Mouse (Mus musculus) gastrocnemius, adult 18-20 months (tissue): ENCODE measurements at regions not wholly inside any gene's neighbourhood (a gene's known extent, or its start where the extent isn't known, plus 50 kb on each side); places are given as distances from the start of the nearest gene placed in this dataset.

Experiments
- DNase-seq: peaks from one replicate; pipeline ENCODE4 v3.0.0; 2021; ENCODE audit warnings: low spot score

DNA sequence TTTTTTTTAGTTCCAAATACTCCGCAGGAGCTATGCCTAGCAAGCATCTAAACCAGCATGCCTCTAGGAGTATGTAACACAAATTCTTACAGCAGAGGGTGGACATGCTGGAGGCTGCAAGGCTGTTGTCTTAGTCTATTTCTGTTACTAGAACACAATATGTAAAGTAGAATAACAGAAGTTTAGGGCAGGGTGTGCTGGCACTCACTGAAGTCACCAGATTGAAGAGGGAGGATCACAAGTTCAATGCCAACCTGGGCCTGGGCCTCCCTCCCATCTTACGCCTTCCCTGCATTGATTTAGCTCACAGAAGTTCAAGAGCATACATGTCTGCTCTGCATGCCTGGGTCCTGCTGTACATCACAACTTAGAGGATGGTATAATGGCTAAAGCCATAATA lies 280.3 kb upstream of the Fam92a start:
- DNase-seq = no peak

GRCm38 (mm10) chr4:12425507-12425906 lies 253.7 kb upstream of the Fam92a start:
- no peak for DNase-seq

DNA sequence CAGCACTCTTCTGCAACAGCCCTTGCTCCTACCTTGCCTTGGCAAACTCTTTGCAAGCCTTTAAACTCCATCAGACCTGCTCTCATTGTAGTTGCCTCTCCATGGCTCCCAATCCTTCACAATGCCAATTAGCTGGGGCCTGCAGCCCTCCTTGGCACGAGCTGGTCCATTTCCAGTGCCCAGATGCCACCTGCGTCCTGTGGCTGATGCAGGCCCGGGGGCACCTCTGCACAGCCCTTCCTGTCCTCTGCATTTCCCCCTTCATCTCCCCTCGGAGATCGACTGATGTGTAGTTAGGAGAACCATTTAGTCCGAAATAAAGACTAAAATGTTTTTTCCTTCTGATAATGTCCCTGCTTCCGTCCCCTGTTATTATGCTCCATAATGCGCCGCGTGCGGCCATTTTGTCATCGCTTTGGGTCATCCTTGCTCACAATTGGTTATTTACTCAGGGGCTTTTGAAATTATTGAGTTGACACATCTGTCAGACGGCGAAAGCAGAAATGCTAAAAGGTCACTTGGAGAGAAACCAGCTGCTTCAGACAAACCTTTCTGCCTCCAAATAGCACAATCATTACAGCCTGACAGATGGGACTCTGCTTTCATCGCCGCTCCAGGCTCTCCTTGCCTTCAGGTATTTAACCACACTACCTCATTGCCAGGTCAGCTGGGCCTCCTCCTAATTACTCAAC lies 250.0 kb upstream of the Fam92a start:
- no peak for DNase-seq

DNA sequence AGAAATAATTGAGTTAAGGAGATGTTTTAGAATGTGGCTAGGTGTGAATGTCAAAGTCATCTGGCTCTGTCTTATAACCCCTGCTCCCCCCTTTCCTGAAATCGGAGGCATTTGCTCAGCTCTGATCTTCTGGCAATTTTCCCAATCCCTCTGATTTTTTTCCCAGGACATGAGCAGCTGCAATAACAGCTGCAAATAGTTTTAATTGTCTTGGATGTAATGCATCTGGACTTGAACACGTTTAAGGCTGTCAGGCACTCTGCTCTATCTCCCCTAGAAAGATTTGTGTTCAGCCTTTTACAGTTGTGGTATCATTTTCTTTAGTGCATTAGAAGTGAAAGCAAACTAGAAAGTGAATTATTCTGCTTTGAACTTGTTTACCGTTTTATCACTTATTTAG lies 246.3 kb upstream of the Fam92a start:
- DNase-seq = no peak

DNA sequence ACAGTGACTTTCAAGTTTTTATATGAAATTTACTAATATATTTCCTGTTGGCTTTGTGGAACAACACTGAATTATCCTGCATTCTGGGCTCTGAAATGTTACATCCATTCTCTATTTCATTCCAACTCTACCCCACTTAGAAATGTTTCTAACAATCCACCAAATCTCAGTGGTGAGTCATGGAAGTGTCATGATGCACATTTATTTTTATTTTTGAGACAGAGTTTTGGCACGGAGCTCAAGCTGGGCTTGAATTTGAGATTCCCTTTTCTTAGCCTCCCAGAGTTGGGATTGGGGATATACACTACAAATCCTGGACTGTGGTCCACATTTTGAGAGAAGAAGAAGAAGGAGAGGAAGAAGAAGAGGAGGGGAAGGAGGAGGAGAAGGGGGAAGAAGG lies 223.5 kb upstream of the Fam92a start:
- no peak for DNase-seq

GRCm38 (mm10) chr4:12376797-12377570 lies 205.2 kb upstream of the Fam92a start:
- no peak for DNase-seq

- no peak for DNase-seq
Observed at GRCm38 (mm10) chr4:12369551-12369950, 197.7 kb upstream of the Fam92a start.

GRCm38 (mm10) chr4:12356992-12357634 lies 185.3 kb upstream of the Fam92a start:
- no peak for DNase-seq

DNA sequence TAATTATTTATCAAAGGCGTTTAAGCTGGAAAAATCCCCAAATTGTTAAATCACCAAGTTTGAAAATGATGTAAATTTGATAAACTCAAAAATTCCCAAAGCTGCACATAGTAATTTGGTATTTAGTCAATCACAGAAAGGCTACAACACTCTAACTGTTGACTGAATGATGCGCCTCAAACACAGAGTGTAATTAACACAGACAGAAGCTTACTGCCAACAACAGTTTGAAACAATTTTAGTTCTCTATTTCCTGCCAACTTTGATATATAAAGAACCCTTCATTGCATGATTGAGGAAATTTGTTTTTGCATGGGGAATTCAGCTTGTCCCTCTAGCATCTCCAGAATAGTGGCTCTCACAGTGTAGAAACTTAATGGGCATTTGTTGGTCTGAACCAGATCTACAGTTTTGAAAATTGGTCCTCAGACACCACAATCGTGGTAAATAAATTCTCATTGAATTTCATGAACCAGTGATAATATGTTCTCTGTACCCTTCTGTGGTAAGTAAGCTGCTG lies 181.6 kb upstream of the Fam92a start:
- no peak for DNase-seq

- no peak for DNase-seq
Observed at GRCm38 (mm10) chr4:12339236-12339635, 167.4 kb upstream of the Fam92a start.

DNA sequence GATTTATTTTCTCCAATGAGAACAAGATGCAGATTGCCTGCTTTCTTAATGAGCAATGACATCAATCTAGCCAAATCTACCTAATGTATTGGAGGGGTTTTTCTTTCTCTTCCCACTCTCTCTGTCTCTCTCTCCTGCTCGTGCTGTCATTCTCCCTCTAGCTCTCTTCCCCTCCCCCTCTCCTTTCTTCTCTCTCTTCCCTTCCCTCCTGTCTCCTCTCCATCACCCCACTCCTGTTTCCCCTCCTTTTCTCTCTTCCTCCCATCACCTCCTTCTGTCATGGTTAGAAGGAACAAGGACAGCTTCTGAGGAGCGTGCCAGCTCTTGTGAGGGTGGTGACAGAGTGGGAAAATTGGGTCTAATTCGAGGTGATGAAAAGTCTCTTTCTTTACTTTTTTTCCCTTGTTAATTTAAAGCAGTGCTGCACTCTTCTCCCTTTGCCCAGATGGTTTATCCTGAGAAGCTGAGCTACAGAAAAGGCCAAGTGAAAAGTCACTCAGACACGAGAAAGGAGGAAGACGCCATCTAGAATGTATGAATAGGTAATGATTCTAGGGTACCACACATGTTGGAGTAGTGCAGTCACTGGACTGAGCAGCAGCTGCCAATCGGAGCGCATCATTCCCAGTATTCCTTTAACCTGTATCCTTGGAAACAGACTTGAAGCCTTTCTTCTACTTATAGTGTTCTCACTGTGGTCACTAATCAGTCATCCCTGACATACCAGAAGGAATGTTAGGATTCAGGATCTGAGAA lies 163.2 kb upstream of the Fam92a start:
- DNase-seq = no peak

DNA sequence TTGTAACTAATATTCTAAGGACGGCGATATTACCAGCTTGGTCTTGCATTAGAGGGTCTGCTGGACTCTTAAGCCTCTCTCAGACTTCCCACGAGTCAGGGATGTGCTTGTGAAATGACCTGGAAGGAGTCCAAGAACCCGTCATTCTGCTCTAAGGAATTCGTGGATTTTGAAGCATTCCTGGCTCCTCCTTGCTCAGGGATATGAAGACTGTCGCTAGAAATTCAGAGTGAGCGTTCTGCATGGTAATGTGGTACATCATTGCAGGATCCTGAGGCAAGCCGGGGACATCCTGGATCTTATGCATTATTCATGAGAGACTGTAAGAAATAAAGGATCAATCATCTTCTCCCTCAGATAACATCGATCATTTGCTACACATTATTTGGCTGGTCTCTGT lies 162.6 kb upstream of the Fam92a start:
- DNase-seq = no peak

GRCm38 (mm10) chr4:12316024-12316423 lies 144.2 kb upstream of the Fam92a start:
- no peak for DNase-seq

- no peak for DNase-seq
Observed at GRCm38 (mm10) chr4:12308332-12308731, 136.5 kb upstream of the Fam92a start.

GRCm38 (mm10) chr4:12306618-12307565 lies 135.1 kb upstream of the Fam92a start:
- no peak for DNase-seq

GRCm38 (mm10) chr4:12287079-12287686 lies 115.4 kb upstream of the Fam92a start:
- no peak for DNase-seq

DNA sequence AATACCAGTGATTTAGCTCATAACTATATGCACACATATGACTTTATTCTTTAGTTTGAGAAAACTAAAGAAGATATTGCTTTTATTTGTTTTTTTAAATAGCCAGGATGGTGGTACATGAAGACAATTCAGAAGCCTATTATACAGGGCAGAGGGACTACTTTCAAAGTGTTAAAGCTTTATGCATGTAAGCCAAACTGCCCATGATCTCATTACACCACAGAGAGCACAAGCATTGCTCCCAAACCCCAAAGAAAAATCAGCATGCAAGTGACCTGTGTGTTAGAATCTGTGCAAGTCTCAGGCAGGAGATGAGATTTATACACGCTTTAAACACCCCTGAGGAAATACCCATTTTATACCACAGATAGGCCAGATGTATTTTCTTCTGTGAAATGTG lies 114.6 kb upstream of the Fam92a start:
- DNase-seq = no peak

DNA sequence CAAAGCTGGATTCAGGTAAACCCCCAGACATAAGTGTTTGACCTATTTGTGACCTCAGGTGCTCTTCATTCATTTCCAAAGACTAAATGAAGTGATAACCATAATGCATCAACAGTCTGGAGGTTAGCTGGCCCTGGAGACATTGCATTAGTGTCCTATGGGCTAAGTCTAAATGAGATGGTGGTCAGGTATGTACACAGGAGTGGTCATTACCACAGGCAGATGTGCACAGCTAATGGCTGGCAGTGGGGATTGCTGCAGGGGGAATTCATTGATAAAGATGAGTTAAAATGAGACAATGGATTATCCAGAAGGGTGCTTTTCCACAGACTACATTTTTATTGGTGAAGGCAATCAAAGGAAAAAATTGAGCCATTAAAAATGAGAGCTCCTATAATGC lies 114.2 kb upstream of the Fam92a start:
- no peak for DNase-seq

DNA sequence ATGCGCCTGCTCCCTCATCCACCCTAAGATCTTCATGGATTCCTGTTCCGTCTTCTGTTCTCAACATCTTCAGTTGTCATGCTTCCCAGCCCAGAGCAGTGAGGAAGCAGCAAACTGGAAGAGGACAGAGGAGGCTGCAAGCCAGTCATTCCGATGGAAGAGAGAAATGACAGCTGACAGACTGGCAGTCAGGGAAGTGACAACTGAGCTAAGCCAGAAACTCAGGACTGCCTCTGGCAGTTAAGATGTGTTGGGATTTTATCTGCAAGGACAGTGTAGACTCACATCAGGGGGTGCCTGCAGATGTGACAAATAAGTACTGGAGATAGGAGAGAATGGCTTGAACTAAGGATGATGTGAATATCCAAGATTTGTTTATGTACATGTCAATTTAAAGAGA lies 106.1 kb upstream of the Fam92a start:
- DNase-seq = no peak

GRCm38 (mm10) chr4:12273369-12273768 lies 101.6 kb upstream of the Fam92a start:
- no peak for DNase-seq
